Comparison of ENCODE assay signal across 31 mouse cellular contexts in the genomic region with DNA sequence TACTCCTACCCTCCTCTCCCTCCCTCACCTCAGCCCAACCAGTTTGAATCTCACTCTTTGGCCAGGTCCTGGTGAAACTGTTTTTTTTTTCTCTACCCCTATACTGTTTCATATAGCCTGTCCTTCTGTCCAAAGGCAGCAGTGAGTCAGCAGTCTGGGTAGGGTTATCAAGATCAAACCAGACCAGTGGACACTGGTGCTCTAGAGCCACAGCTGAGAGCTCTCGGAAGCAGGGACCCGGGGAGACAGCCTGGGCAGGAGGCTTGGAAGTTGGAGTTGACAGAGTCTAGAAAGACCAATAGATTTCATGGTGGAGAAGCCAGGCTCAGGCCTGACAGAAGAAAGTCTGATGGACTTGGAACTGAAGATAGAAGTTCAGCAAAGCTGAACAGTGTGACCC. TPM values are rescaled to one million over a fixed set of nuclear protein-coding genes. Genes with fewer than 3 reads are reported as not detected.
DNase-seq lines count a peak whose midpoint lies in the region; ATAC-seq and TF ChIP-seq lines count a peak whose summit lies in the region.
"Had no signal": no experiment of that assay in that cellular context is flagged by ENCODE, and none has a peak within 500 bp of the region (broad histone marks: within the 10 kb centered on the region; RNA-seq: fewer than 3 reads in every experiment).

No protein-coding gene starts in this region.

- no peak overlapping the region for H3K9ac ChIP-seq in intestine, embryonic 16.5 days (ENCODE audit: low read depth, low read length)
- H3K9ac ChIP-seq in liver, embryonic 15.5 days, result no peak overlapping the region
- H3K9ac ChIP-seq in forebrain, embryonic 14.5 days (ENCODE audit: low read length), result no peak overlapping the region
- no peak overlapping the region for H3K9ac ChIP-seq in forebrain, embryonic 12.5 days
- H3K9ac ChIP-seq: embryonic facial prominence, embryonic 15.5 days; forebrain, embryonic 15.5 days; hindbrain, embryonic 12.5 days; limb, embryonic 12.5 days; midbrain, embryonic 15.5 days; neural tube, embryonic 15.5 days had no signal

- peak overlapping the region; percentile 80 for H3K4me3 ChIP-seq in E14TG2a.4 (replicated peaks; ENCODE audit: low read length)
- H3K4me3 ChIP-seq in intestine, embryonic 16.5 days (ENCODE audit: low read length), result no peak overlapping the region
- no peak overlapping the region for H3K4me3 ChIP-seq in liver, embryonic 15.5 days (replicated peaks)
- H3K4me3 ChIP-seq in forebrain, embryonic 14.5 days (ENCODE audit: low read depth, low read length), result no peak overlapping the region
- no peak overlapping the region for H3K4me3 ChIP-seq in forebrain, embryonic 12.5 days (replicated peaks)
- H3K4me3 ChIP-seq: embryonic facial prominence, embryonic 10.5 days; embryonic facial prominence, embryonic 15.5 days; forebrain, embryonic 15.5 days; hindbrain, embryonic 12.5 days; limb, embryonic 12.5 days; midbrain, embryonic 15.5 days; neural tube, embryonic 15.5 days had no signal

- WGBS in intestine, embryonic 16.5 days, result 94% methylated on average over 2 of the region's 2 CpGs
- 73% methylated on average over 2 of the region's 2 CpGs for WGBS in liver, embryonic 15.5 days (ENCODE audit: insufficient replicate concordance)
- 92% methylated on average over 2 of the region's 2 CpGs for WGBS in forebrain, embryonic 14.5 days
- WGBS in forebrain, embryonic 12.5 days, result 100% methylated on average over 2 of the region's 2 CpGs

- no peak overlapping the region for H3K4me2 ChIP-seq in intestine, embryonic 16.5 days (ENCODE audit: low read depth, low read length)
- no peak overlapping the region for H3K4me2 ChIP-seq in liver, embryonic 15.5 days
- no peak overlapping the region for H3K4me2 ChIP-seq in forebrain, embryonic 14.5 days (ENCODE audit: low read length)
- H3K4me2 ChIP-seq in forebrain, embryonic 12.5 days, result no peak overlapping the region
- H3K4me2 ChIP-seq: embryonic facial prominence, embryonic 15.5 days; forebrain, embryonic 15.5 days; heart, embryonic 11.5 days; hindbrain, embryonic 12.5 days; limb, embryonic 12.5 days; midbrain, embryonic 15.5 days; neural tube, embryonic 15.5 days had no signal

- no peaks in the 10 kb centered on the region for H3K27me3 ChIP-seq in E14TG2a.4 (ENCODE audit: insufficient read depth, low read length)
- H3K27me3 ChIP-seq in intestine, embryonic 16.5 days (replicated peaks; ENCODE audit: control insufficient read depth, insufficient read depth, low read length), result no peaks in the 10 kb centered on the region
- no peaks in the 10 kb centered on the region for H3K27me3 ChIP-seq in liver, embryonic 15.5 days
- no peaks in the 10 kb centered on the region for H3K27me3 ChIP-seq in forebrain, embryonic 14.5 days (replicated peaks; ENCODE audit: control insufficient read depth, insufficient read depth, low read length)
- H3K27me3 ChIP-seq in forebrain, embryonic 12.5 days, result no peaks in the 10 kb centered on the region
- H3K27me3 ChIP-seq: embryonic facial prominence, embryonic 15.5 days; forebrain, embryonic 15.5 days; hindbrain, embryonic 12.5 days; limb, embryonic 12.5 days; midbrain, embryonic 15.5 days; neural tube, embryonic 15.5 days had no signal

- no peak for TF ChIP-seq CTCF in E14TG2a.4 (conservative IDR thresholded peaks at IDR 0.05; ENCODE audit: low read length)

- ATAC-seq in intestine, embryonic 16.5 days, result peak; percentile 45
- 0 out of 2 replicates have a peak, but pooled peaks have one; percentile 29 for ATAC-seq in liver, embryonic 15.5 days (ENCODE audit: insufficient read depth)
- ATAC-seq in forebrain, embryonic 14.5 days, result no peak
- no peak for ATAC-seq in forebrain, embryonic 12.5 days (ENCODE audit: low FRiP score)
- ATAC-seq: forebrain, embryonic 15.5 days; hindbrain, postnatal 0 days; midbrain, embryonic 15.5 days had no signal

- H3K36me3 ChIP-seq in E14TG2a.4 (ENCODE audit: insufficient read depth, low read length), result peaks cover 72% of the 10 kb centered on the region
- H3K36me3 ChIP-seq in intestine, embryonic 16.5 days (ENCODE audit: control insufficient read depth, insufficient read depth, low read length), result peaks cover 27% of the 10 kb centered on the region
- H3K36me3 ChIP-seq in liver, embryonic 15.5 days (replicated peaks), result peaks cover 62% of the 10 kb centered on the region
- peaks cover 67% of the 10 kb centered on the region for H3K36me3 ChIP-seq in forebrain, embryonic 14.5 days (ENCODE audit: control insufficient read depth, insufficient read depth, low read length)
- H3K36me3 ChIP-seq in forebrain, embryonic 12.5 days (replicated peaks), result peaks cover 72% of the 10 kb centered on the region

- peak; percentile 27 to 30 for DNase-seq in adrenal gland, postnatal 36 days
- no peak for DNase-seq in adrenal gland, adult 8-10 months
- DNase-seq in lung, postnatal 36 days, result no peak
- DNase-seq in forebrain, embryonic 14.5 days (ENCODE audit: low spot score), result no peak
- DNase-seq: adrenal gland, postnatal 25 days; cerebellum, adult 2 months; cerebellum, postnatal 14 days; heart, postnatal 36 days; kidney, adult 11 months; kidney, postnatal 14 days; retina, postnatal 1 day; right cerebral cortex, postnatal 14 days; thymus, postnatal 14 days had no signal

- H3K27ac ChIP-seq in intestine, embryonic 16.5 days (ENCODE audit: low read length), result peak overlapping the region; percentile 74
- peak overlapping the region; percentile 67 for H3K27ac ChIP-seq in liver, embryonic 15.5 days (replicated peaks)
- no peak overlapping the region for H3K27ac ChIP-seq in forebrain, embryonic 14.5 days (ENCODE audit: low read depth, low read length)
- H3K27ac ChIP-seq in forebrain, embryonic 12.5 days, result no peak overlapping the region
- H3K27ac ChIP-seq: embryonic facial prominence, embryonic 10.5 days; embryonic facial prominence, embryonic 15.5 days; forebrain, embryonic 15.5 days; hindbrain, embryonic 12.5 days; hindbrain, postnatal 0 days; limb, embryonic 12.5 days; midbrain, embryonic 15.5 days; neural tube, embryonic 15.5 days had no signal

- H3K9me3 ChIP-seq in E14TG2a.4 (ENCODE audit: low read length), result peaks cover 43% of the 10 kb centered on the region
- H3K9me3 ChIP-seq in intestine, embryonic 16.5 days (ENCODE audit: control insufficient read depth, low read length), result no peaks in the 10 kb centered on the region
- no peaks in the 10 kb centered on the region for H3K9me3 ChIP-seq in liver, embryonic 15.5 days (replicated peaks)
- H3K9me3 ChIP-seq in forebrain, embryonic 14.5 days (replicated peaks; ENCODE audit: control insufficient read depth, low read length), result no peaks in the 10 kb centered on the region
- no peaks in the 10 kb centered on the region for H3K9me3 ChIP-seq in forebrain, embryonic 12.5 days
- H3K9me3 ChIP-seq: embryonic facial prominence, embryonic 10.5 days; embryonic facial prominence, embryonic 15.5 days; forebrain, embryonic 15.5 days; hindbrain, embryonic 12.5 days; limb, embryonic 12.5 days; midbrain, embryonic 15.5 days; neural tube, embryonic 15.5 days had no signal

- peaks cover 82% of the 10 kb centered on the region for H3K4me1 ChIP-seq in E14TG2a.4 (replicated peaks; ENCODE audit: low read depth, low read length)
- peaks cover 8% of the 10 kb centered on the region; the same call in 1 of the 2 replicates for H3K4me1 ChIP-seq in intestine, embryonic 16.5 days (ENCODE audit: control insufficient read depth, insufficient read depth, low read length)
- H3K4me1 ChIP-seq in liver, embryonic 15.5 days (replicated peaks), result peaks cover 24% of the 10 kb centered on the region
- no peaks in the 10 kb centered on the region for H3K4me1 ChIP-seq in forebrain, embryonic 14.5 days (ENCODE audit: control insufficient read depth, insufficient read depth, low read length)
- H3K4me1 ChIP-seq in forebrain, embryonic 12.5 days, result no peaks in the 10 kb centered on the region
- H3K4me1 ChIP-seq: embryonic facial prominence, embryonic 10.5 days; embryonic facial prominence, embryonic 15.5 days; forebrain, embryonic 15.5 days; limb, embryonic 12.5 days; midbrain, embryonic 15.5 days; neural tube, embryonic 15.5 days had no signal

RNA-seq across cellular contexts. Expression of a gene that starts 7.1 kb away (rescaled TPM):
- 100 to 1,000 TPM; 207 to 252 TPM for total RNA-seq in adrenal gland, postnatal 36 days (2021)
- total RNA-seq in adrenal gland, adult 8-10 months (2022), result 100 to 1,000 TPM; 139 to 217 (median 172) TPM
- 371 and 377 TPM in 2 replicates for polyA plus RNA-seq in intestine, embryonic 16.5 days (2015; fragmentation: Nextera tagmentation; extraction: Ambion mirVana)
- 190 and 206 TPM in 2 replicates for polyA plus RNA-seq in liver, embryonic 15.5 days (2015; fragmentation: Nextera tagmentation; extraction: Ambion mirVana)
- polyA plus RNA-seq in forebrain, embryonic 14.5 days (2014; fragmentation: Nextera tagmentation; extraction: Ambion mirVana), result 135 and 155 TPM in 2 replicates
- polyA plus RNA-seq in forebrain, embryonic 12.5 days (2016; fragmentation: Nextera tagmentation; extraction: Ambion mirVana), result 118 and 135 TPM in 2 replicates

RNA-seq across cellular contexts. Expression of a gene that starts 15.1 kb away (rescaled TPM):
- total RNA-seq in adrenal gland, postnatal 36 days (2021), result 10 to 100 TPM; 73.3 to 74.2 TPM
- total RNA-seq in adrenal gland, adult 8-10 months (2022), result 10 to 100 TPM; 64.1 to 81.3 (median 66.7) TPM
- polyA plus RNA-seq in intestine, embryonic 16.5 days (2015; fragmentation: Nextera tagmentation; extraction: Ambion mirVana), result 37.2 and 38.9 TPM in 2 replicates
- polyA plus RNA-seq in liver, embryonic 15.5 days (2015; fragmentation: Nextera tagmentation; extraction: Ambion mirVana), result 19.8 and 20.4 TPM in 2 replicates
- 40.5 and 43.3 TPM in 2 replicates for polyA plus RNA-seq in forebrain, embryonic 14.5 days (2014; fragmentation: Nextera tagmentation; extraction: Ambion mirVana)
- polyA plus RNA-seq in forebrain, embryonic 12.5 days (2016; fragmentation: Nextera tagmentation; extraction: Ambion mirVana), result 64.1 and 64.4 TPM in 2 replicates

RNA-seq across cellular contexts. Expression of a gene that starts 15.7 kb away (rescaled TPM):
- total RNA-seq in adrenal gland, postnatal 36 days (2021), result 100 to 1,000 TPM; 142 to 148 TPM
- 100 to 1,000 TPM; 138 to 164 (median 144) TPM for total RNA-seq in adrenal gland, adult 8-10 months (2022)
- 244 and 256 TPM in 2 replicates for polyA plus RNA-seq in intestine, embryonic 16.5 days (2015; fragmentation: Nextera tagmentation; extraction: Ambion mirVana)
- 104 and 112 TPM in 2 replicates for polyA plus RNA-seq in liver, embryonic 15.5 days (2015; fragmentation: Nextera tagmentation; extraction: Ambion mirVana)
- 107 and 122 TPM in 2 replicates for polyA plus RNA-seq in forebrain, embryonic 14.5 days (2014; fragmentation: Nextera tagmentation; extraction: Ambion mirVana)
- polyA plus RNA-seq in forebrain, embryonic 12.5 days (2016; fragmentation: Nextera tagmentation; extraction: Ambion mirVana), result 137 and 138 TPM in 2 replicates

RNA-seq across cellular contexts. Expression of a gene that starts 20.5 kb away (rescaled TPM):
- total RNA-seq in adrenal gland, postnatal 36 days (2021), result not detected
- not detected for total RNA-seq in adrenal gland, adult 8-10 months (2022)
- polyA plus RNA-seq in intestine, embryonic 16.5 days (2015; fragmentation: Nextera tagmentation; extraction: Ambion mirVana), result 102 and 109 TPM in 2 replicates
- 0.53 TPM in 1 of 2 replicates, not detected in the other for polyA plus RNA-seq in liver, embryonic 15.5 days (2015; fragmentation: Nextera tagmentation; extraction: Ambion mirVana)
- not detected in 2 replicates for polyA plus RNA-seq in forebrain, embryonic 14.5 days (2014; fragmentation: Nextera tagmentation; extraction: Ambion mirVana)
- polyA plus RNA-seq in forebrain, embryonic 12.5 days (2016; fragmentation: Nextera tagmentation; extraction: Ambion mirVana), result 0.82 and 1.2 TPM in 2 replicates
- total RNA-seq: adrenal gland, postnatal 25 days; gastrocnemius, adult 8-10 months; heart, postnatal 36 days; hindbrain, postnatal 0 days; layer of hippocampus, adult 18-20 months; layer of hippocampus, postnatal 10 days; left cerebral cortex, adult 18-20 months; left cerebral cortex, postnatal 14 days had no signal
- polyA plus RNA-seq: heart, embryonic 11.5 days had no signal

RNA-seq across cellular contexts. Expression of a gene that starts 36.4 kb away (rescaled TPM):
- total RNA-seq in adrenal gland, postnatal 36 days (2021), result 1 to 10 TPM; 3.1 to 4.3 TPM
- total RNA-seq in adrenal gland, adult 8-10 months (2022), result 1 to 10 TPM; 2.8 to 4.3 (median 3.9) TPM
- 6.5 and 7.3 TPM in 2 replicates for polyA plus RNA-seq in intestine, embryonic 16.5 days (2015; fragmentation: Nextera tagmentation; extraction: Ambion mirVana)
- 0.60 and 0.67 TPM in 2 replicates for polyA plus RNA-seq in liver, embryonic 15.5 days (2015; fragmentation: Nextera tagmentation; extraction: Ambion mirVana)
- polyA plus RNA-seq in forebrain, embryonic 14.5 days (2014; fragmentation: Nextera tagmentation; extraction: Ambion mirVana), result 48.8 and 50.1 TPM in 2 replicates
- 51.0 and 53.2 TPM in 2 replicates for polyA plus RNA-seq in forebrain, embryonic 12.5 days (2016; fragmentation: Nextera tagmentation; extraction: Ambion mirVana)

Comparison
In these comparisons a context has a peak if more than half of its experiments do, and no peak if none do; other contexts are left out.
1. DNase-seq: peak in adrenal gland, postnatal 36 days (2 of 2); none in adrenal gland, adult 8-10 months (single experiment), lung, postnatal 36 days (single experiment) and forebrain, embryonic 14.5 days (single experiment).
2. ATAC-seq: peak in intestine, embryonic 16.5 days (single experiment) and liver, embryonic 15.5 days (single experiment); none in forebrain, embryonic 14.5 days (single experiment) and forebrain, embryonic 12.5 days (single experiment).
3. H3K27ac ChIP-seq: peak in intestine, embryonic 16.5 days (single experiment) and liver, embryonic 15.5 days (single experiment); none in forebrain, embryonic 14.5 days (single experiment) and forebrain, embryonic 12.5 days (single experiment).